Mouse (Mus musculus) myocyte (in vitro differentiated cells): ENCODE measurements around the gene Sorcs2. TPM values are rescaled to one million over a fixed set of nuclear protein-coding genes. Genes with fewer than 3 reads are reported as not detected.
A peak's percentile ranks its signal among the peaks of the same experiment; 100 is the strongest.

Source experiments
- H3K27me3 ChIP-seq: one replicate; pipeline ENCODE4 v1.6.1; 2011; ENCODE audit not compliant: control insufficient read depth, insufficient read depth, insufficient read length
- H3K36me3 ChIP-seq: one replicate; pipeline ENCODE4 v1.6.1; 2011; ENCODE audit not compliant: control insufficient read depth, insufficient read depth
- H3K4me2 ChIP-seq: one replicate; pipeline ENCODE4 v1.6.1; 2011; ENCODE audit warnings: low read depth, control low read depth
- H3K4me3 ChIP-seq: one replicate; pipeline ENCODE4 v1.5.1; 2011; ENCODE audit warnings: mild to moderate bottlenecking, control low read depth, moderate library complexity
- H3K79me2 ChIP-seq: one replicate; pipeline ENCODE4 v1.6.1; 2011; ENCODE audit not compliant: control insufficient read depth, insufficient read depth
- H3ac ChIP-seq: one replicate; pipeline ENCODE4 v1.6.1; 2011; ENCODE audit not compliant: control insufficient read depth, insufficient read length
- CEBPB ChIP-seq: IDR thresholded peaks from 2 replicates; pipeline ENCODE4 v1.6.1; 2011; ENCODE audit warnings: mild to moderate bottlenecking, moderate library complexity; ENCODE audit not compliant: poor library complexity, insufficient read depth, severe bottlenecking
- E2F4 ChIP-seq: IDR thresholded peaks from one replicate; pipeline ENCODE4 v1.6.1; 2011; ENCODE audit warnings: mild to moderate bottlenecking, control low read depth, moderate library complexity; ENCODE audit not compliant: insufficient read depth
- MAX ChIP-seq: IDR thresholded peaks from one replicate; pipeline ENCODE4 v1.6.1; 2011; ENCODE audit warnings: low read depth, mild to moderate bottlenecking, control low read depth
- MYOD1 ChIP-seq, 3 experiments: IDR thresholded peaks; one replicate each; pipeline ENCODE4 v1.6.1; 2011; ENCODE audit warnings: control low read depth in 2 of 3, low read depth in 2 of 3, mild to moderate bottlenecking in 2 of 3, moderate library complexity in 1 of 3; ENCODE audit not compliant: insufficient read length in 2 of 3, control insufficient read depth in 1 of 3
- MYOG ChIP-seq, 3 experiments: IDR thresholded peaks; one replicate each; pipeline ENCODE4 v1.6.1; 2011; ENCODE audit warnings: control low read depth in 2 of 3, low read depth in 2 of 3, mild to moderate bottlenecking in 2 of 3; ENCODE audit not compliant: insufficient read length in 2 of 3, control insufficient read depth in 1 of 3, insufficient read depth in 1 of 3
- POLR2A ChIP-seq: IDR thresholded peaks from one replicate; pipeline ENCODE4 v1.6.1; 2011; ENCODE audit warnings: low read depth, mild to moderate bottlenecking, control low read depth, moderate library complexity; ENCODE audit not compliant: insufficient read length
- POLR2AphosphoS2 ChIP-seq: IDR thresholded peaks from one replicate; pipeline ENCODE4 v1.6.1; 2011; ENCODE audit warnings: low read depth, control low read depth; ENCODE audit not compliant: insufficient read length
- REST ChIP-seq: IDR thresholded peaks from one replicate; pipeline ENCODE4 v1.6.1; 2011; ENCODE audit warnings: mild to moderate bottlenecking, control low read depth, moderate library complexity; ENCODE audit not compliant: insufficient read depth, insufficient read length
- SRF ChIP-seq: IDR thresholded peaks from one replicate; pipeline ENCODE4 v1.6.1; 2011; ENCODE audit warnings: low read depth; ENCODE audit not compliant: control insufficient read depth, insufficient read length
- TCF12 ChIP-seq: IDR thresholded peaks from one replicate; pipeline ENCODE4 v1.6.1; 2011; ENCODE audit warnings: mild to moderate bottlenecking, control low read depth; ENCODE audit not compliant: poor library complexity, insufficient read depth, severe bottlenecking
- TCF3 ChIP-seq: IDR thresholded peaks from one replicate; pipeline ENCODE4 v1.6.1; 2011; ENCODE audit warnings: low read depth, control low read depth; ENCODE audit not compliant: insufficient read length
- USF1 ChIP-seq: IDR thresholded peaks from one replicate; pipeline ENCODE4 v1.6.1; 2011; ENCODE audit warnings: low read depth, mild to moderate bottlenecking, control low read depth, moderate library complexity
- polyA plus RNA-seq: library from polyadenylated mRNA; unstranded; fragments of >200 nt; fragmentation: generic; extraction: Trizol; gene quantifications from one replicate; pipeline ENCODE4 v1.2.1, GENCODE M21; 2012; ENCODE audit warnings: missing spikeins

The Sorcs2 gene
- polyA plus RNA-seq, 1 experiment = 58.2 TPM

DNA sequence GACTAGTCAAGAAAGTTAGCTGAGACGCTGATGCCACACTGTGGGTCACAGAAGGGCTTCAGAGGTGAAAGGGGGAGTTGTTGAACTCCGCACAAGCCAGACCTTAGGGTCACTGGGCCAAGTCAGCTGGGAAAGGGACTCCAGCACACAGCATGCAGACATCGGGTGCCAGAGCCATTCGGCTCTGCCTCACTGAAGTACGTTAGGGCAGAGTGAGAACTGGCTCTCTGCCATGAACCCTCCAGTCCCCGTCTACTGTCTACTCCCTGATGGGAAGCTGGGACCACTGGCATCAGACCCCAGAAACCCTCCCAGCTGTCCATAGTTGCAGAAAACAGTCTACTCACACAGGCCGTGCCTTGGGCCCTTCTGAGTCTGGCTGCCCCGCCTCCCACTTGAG, 316.9 kb downstream of the Sorcs2 start:
- H3K4me2 ChIP-seq = no peak overlapping the region
- no peaks in the 10 kb centered on the region for H3K79me2 ChIP-seq
- no peak for TF ChIP-seq POLR2AphosphoS2
- no peak for TF ChIP-seq SRF
- TF ChIP-seq CEBPB = no peak
- no peak for TF ChIP-seq REST
- TF ChIP-seq E2F4 = no peak
- TF ChIP-seq USF1 = no peak
- no peak for TF ChIP-seq MYOG (IDR thresholded peaks at IDR 0.05; ENCODE audit: control insufficient read depth in 1 of 3, insufficient read depth in 1 of 3, insufficient read length in 2 of 3, low read depth in 2 of 3)
- TF ChIP-seq POLR2A = no peak
- H3K4me3 ChIP-seq = no peak overlapping the region
- H3K36me3 ChIP-seq = peaks cover 5% of the 10 kb centered on the region
- H3ac ChIP-seq = no peak overlapping the region
- H3K27me3 ChIP-seq = no peaks in the 10 kb centered on the region

GRCm38 (mm10) chr5:36075172-36076074, 322.5 kb downstream of the Sorcs2 start:
- H3K27me3 ChIP-seq = no peaks in the 10 kb centered on the region
- H3K36me3 ChIP-seq = peaks cover 5% of the 10 kb centered on the region
- no peaks in the 10 kb centered on the region for H3K79me2 ChIP-seq
- no peak overlapping the region for H3ac ChIP-seq
- TF ChIP-seq CEBPB = peak; percentile 28; the same call in 1 of the 2 replicates
- peak in 1 of 3 experiments; percentile 45 for TF ChIP-seq MYOG (IDR thresholded peaks at IDR 0.05; ENCODE audit: control insufficient read depth in 1 of 3, insufficient read depth in 1 of 3, insufficient read length in 2 of 3, low read depth in 2 of 3)
- TF ChIP-seq MYOD1 (IDR thresholded peaks at IDR 0.05; ENCODE audit: control insufficient read depth in 1 of 3, insufficient read length in 2 of 3, low read depth in 2 of 3) = peak in 1 of 3 experiments; percentile 30
- no peak for TF ChIP-seq USF1
- TF ChIP-seq POLR2A = peak; percentile 24
- TF ChIP-seq TCF12 = peak; percentile 38
- H3K4me2 ChIP-seq = peak overlapping the region; percentile 53
- no peak overlapping the region for H3K4me3 ChIP-seq

GRCm38 (mm10) chr5:36069503-36070360, 328.2 kb downstream of the Sorcs2 start:
- TF ChIP-seq MYOD1 (IDR thresholded peaks at IDR 0.05; ENCODE audit: control insufficient read depth in 1 of 3, insufficient read length in 2 of 3, low read depth in 2 of 3) (peak; percentile 89 to 99 (median 93)), REST (no peak), POLR2AphosphoS2 (no peak), TCF3 (peak; percentile 80), MAX (no peak), CEBPB (no peak), POLR2A (no peak), TCF12 (peak; percentile 88), SRF (no peak), E2F4 (no peak), USF1 (no peak), MYOG (IDR thresholded peaks at IDR 0.05; ENCODE audit: control insufficient read depth in 1 of 3, insufficient read depth in 1 of 3, insufficient read length in 2 of 3, low read depth in 2 of 3) (peak; percentile 80 to 96 (median 88))
- H3K4me2 ChIP-seq = peak overlapping the region; percentile 76

DNA sequence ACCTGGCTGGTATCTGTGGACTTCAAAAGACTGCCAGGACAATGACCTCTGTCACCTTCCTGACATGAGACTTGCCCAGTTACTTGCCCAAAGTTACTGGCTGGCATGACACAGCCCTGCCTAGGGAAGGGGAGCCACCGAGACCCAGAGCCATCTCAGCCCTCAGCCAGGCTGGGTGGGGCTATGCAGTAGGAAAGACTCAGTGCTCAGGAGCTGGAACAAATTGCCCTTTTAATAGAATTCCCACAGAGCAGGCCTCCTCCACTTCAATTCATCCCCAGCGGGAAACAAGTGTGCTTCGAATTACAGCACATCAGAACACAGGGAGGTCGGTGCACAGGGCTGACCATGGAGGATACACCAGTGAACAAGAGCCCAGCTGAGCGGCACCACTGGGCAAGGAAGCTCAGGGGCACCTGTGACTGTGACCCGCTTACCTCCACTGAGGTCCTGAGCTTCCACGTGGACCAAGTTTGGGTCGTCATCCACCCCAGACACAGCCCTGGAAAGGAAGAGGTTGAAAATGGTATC, 330.2 kb downstream of the Sorcs2 start:
- H3K4me3 ChIP-seq = no peak overlapping the region
- H3K27me3 ChIP-seq = no peaks in the 10 kb centered on the region
- H3K36me3 ChIP-seq = peaks cover 14% of the 10 kb centered on the region
- H3ac ChIP-seq = no peak overlapping the region
- no peak overlapping the region for H3K4me2 ChIP-seq
- H3K79me2 ChIP-seq = no peaks in the 10 kb centered on the region
- TF ChIP-seq MAX (no peak), TCF12 (no peak), MYOG (IDR thresholded peaks at IDR 0.05; ENCODE audit: control insufficient read depth in 1 of 3, insufficient read depth in 1 of 3, insufficient read length in 2 of 3, low read depth in 2 of 3) (no peak), POLR2A (no peak), SRF (no peak), E2F4 (no peak), POLR2AphosphoS2 (no peak), USF1 (no peak), REST (no peak), TCF3 (no peak), CEBPB (no peak), MYOD1 (IDR thresholded peaks at IDR 0.05; ENCODE audit: control insufficient read depth in 1 of 3, insufficient read length in 2 of 3, low read depth in 2 of 3) (no peak)

More at GRCm38 (mm10) chr5:36069503-36070360, 328.2 kb downstream of the Sorcs2 start:
- no peak overlapping the region for H3ac ChIP-seq
- H3K4me3 ChIP-seq = no peak overlapping the region
- peaks cover 4% of the 10 kb centered on the region for H3K36me3 ChIP-seq
- H3K79me2 ChIP-seq = no peaks in the 10 kb centered on the region
- no peaks in the 10 kb centered on the region for H3K27me3 ChIP-seq
